Mouse (Mus musculus): Measurements from ENCODE around the gene Irf2bpl. TPM values are rescaled to one million over a fixed set of nuclear protein-coding genes. Genes with fewer than 3 reads are reported as not detected.

Gene Irf2bpl
- total RNA-seq (2021): 10 to 100 TPM; 77.9 to 81.5 TPM
- long read RNA-seq, full-length matches to known transcripts: 27 of 27 reads
- long read RNA-seq, partial matches to known transcripts: 0 of 27 reads
- long read RNA-seq, other reads (novel, unspliced or antisense): 0 of 27 reads

DNA sequence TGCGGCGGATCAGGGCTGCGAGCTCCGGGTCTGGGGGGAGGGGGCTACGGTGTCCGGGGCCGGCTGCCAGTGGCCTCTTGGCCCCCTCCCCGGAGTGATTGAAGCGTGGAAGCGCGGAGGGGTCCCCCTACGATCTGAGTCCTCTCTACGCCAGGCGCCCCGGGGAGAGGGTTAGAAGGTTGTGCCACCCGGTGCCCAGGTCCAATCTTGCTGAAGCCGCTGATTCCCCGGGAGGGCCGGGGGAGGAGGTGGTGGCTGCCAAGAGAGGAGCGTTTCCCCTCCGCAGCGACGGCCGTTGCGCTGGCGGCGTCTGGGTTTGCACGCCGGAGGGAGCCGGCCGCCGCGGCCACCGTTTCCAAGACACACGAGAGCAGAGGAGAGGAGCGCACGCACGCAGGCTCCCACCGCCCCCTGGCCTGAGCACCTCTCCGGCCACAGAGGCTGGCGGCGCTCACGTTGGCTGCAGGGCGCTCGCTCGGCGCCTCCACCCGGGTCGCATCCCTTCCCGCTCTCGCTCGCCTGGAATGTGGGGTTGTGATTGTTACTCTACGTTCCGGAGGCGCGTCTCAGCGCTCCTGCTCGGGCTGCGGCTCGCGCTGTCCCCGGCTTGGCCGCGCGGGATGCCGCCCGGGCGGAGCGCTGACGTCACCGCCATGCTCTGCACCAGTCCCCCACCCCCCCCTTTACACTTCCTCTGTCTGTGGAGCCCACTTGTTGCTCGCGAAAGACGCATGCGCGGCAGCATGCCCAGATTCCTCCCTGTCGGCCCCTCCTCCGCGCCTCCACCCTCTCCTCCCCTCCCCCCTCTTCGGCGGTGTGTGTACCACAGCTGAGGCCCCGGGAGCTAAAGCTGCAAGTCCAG, at the start of gene Irf2bpl:
Irf2bpl (minus strand) TSS at position 602 of the 862 bp plus-strand sequence.
- DNase-seq (ENCODE audit: low spot score in 2 of 2): peak; percentile 99 to 100

- DNase-seq (ENCODE audit: low spot score in 2 of 2): no peak
Observed at GRCm38 (mm10) chr12:86932575-86932952, 48.0 kb upstream of the Irf2bpl start.

DNA sequence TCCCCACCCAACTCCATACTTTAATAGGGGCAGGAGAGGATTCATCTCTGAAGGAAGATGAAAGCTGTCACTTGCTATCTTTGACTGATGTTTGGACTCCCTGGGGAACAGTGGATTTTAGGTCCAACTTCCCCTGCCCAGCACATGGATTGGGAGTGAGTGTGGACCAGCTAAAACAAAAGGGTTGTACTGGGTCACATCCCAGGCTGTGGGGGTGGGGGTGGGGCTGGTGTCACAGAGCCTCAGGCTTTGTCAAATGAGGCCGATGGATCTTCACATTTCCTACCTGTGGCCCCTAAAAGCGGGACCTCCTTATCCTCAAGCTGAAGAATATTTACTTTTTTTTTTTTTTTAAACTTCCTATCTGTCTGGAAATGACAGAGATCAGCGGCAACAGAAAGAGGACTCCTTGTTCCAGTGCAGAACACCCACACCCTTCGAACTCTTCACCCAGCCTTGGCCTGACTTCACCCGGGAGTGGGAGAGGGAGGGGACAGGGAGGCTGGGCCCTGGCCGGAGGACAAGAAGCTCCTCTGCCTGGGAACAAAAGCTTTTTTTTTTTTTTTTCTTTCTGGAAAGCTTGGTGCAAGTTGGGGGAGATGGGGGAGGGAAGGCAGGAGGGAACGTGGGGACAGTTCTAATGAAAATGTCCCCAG, 47.4 kb upstream of the Irf2bpl start:
- DNase-seq (ENCODE audit: low spot score in 2 of 2): no peak

GRCm38 (mm10) chr12:86930934-86931729, 46.5 kb upstream of the Irf2bpl start:
- no peak for DNase-seq (ENCODE audit: low spot score in 2 of 2)

GRCm38 (mm10) chr12:86923837-86924236, 39.2 kb upstream of the Irf2bpl start:
- peak; percentile 88 to 90 for DNase-seq (ENCODE audit: low spot score in 2 of 2)

GRCm38 (mm10) chr12:86918983-86919722, 34.6 kb upstream of the Irf2bpl start:
- DNase-seq (ENCODE audit: low spot score in 2 of 2): no peak

- DNase-seq (ENCODE audit: low spot score in 2 of 2): no peak
Observed at GRCm38 (mm10) chr12:86918361-86918967, 33.9 kb upstream of the Irf2bpl start.

GRCm38 (mm10) chr12:86916796-86917573, 32.4 kb upstream of the Irf2bpl start:
- DNase-seq (ENCODE audit: low spot score in 2 of 2): no peak

- no peak for DNase-seq (ENCODE audit: low spot score in 2 of 2)
Observed at GRCm38 (mm10) chr12:86915617-86916016, 31.0 kb upstream of the Irf2bpl start.

- DNase-seq (ENCODE audit: low spot score in 2 of 2): no peak
Observed at GRCm38 (mm10) chr12:86914756-86915155, 30.2 kb upstream of the Irf2bpl start.

- no peak for DNase-seq (ENCODE audit: low spot score in 2 of 2)
Observed at GRCm38 (mm10) chr12:86914351-86914750, 29.8 kb upstream of the Irf2bpl start.

GRCm38 (mm10) chr12:86912335-86913093, 27.9 kb upstream of the Irf2bpl start:
- DNase-seq (ENCODE audit: low spot score in 2 of 2): no peak

DNA sequence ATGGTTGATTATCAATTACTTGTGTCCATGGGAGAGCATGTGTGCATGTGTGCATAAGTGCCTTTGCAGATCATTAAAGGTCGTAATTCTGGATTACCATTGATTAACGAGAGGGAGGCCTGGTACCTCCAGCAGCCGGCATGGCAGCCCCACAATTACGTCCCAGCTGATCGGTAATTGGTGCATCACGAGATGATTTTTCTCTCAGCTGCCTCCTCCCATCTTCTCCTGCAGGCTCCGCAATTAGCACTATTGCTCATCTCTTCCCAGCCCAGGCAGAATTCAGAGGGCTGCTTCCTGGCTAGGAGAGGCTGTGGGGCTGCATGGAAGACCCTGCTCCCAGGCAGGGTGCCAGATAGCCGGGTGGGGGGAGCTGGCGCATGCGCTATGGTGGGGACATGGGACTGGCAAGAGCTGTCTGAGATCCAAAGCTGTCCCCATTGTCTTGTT, 26.9 kb upstream of the Irf2bpl start:
- peak; percentile 85 to 89 for DNase-seq (ENCODE audit: low spot score in 2 of 2)

- DNase-seq (ENCODE audit: low spot score in 2 of 2): peak; percentile 87 to 90
Observed at GRCm38 (mm10) chr12:86906395-86906794, 21.8 kb upstream of the Irf2bpl start.

DNA sequence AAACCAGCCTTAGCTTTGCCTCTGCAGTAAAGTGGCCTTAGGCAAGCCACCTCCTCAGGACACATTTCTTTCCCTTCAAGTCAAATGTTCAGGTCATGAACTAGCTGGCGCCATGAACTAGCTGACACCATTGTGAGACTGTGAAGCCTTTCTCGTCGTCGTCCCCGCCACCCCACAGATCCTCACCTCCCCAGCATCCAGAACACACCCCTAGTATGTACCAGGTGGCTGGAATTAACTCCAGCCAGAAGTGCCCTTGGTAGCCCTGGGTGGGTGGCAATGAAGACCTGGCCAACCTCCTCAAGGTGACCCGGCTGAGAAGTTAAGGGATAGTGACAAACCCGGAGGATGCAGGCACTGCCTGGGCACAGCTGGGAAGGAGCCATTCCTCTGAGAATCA, 21.3 kb upstream of the Irf2bpl start:
- DNase-seq (ENCODE audit: low spot score in 2 of 2): no peak

- DNase-seq (ENCODE audit: low spot score in 2 of 2): no peak
Observed at GRCm38 (mm10) chr12:86905203-86905602, 20.6 kb upstream of the Irf2bpl start.

- no peak for DNase-seq (ENCODE audit: low spot score in 2 of 2)
Observed at GRCm38 (mm10) chr12:86903828-86904806, 19.5 kb upstream of the Irf2bpl start.

Data from layer of hippocampus, postnatal 10 days (tissue).